Mouse (Mus musculus): ENCODE data around the gene Kif6. TPM values are rescaled to one million over a fixed set of nuclear protein-coding genes. Genes with fewer than 3 reads are reported as not detected.

Gene Kif6
- polyA plus RNA-seq, 1 experiment from 2014 or later: 2.5 TPM

DNA sequence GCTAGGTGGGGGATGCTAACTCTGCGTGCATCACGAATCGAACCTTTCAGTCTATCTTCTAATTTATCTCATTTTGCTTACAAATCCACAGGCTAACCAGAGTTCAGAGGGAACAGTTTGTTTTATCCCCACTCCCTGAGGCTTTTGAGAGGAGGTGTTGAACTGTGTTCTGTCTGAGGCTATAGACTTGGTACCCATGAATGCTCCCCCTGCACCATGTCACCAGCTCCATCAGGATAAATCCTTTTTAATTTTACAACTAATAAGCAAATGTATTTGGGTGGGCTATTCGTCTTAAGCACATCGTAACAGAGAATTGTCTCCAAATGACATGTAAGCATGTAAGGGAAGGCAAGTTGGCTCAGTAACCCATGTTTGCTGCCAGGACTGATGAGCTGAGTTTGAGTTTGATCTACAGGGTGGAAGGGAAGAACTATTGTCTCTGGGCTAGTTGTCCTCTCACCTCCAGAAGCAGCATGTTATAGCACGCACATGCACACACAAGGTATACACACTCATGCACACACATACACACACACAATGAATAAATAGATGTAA, 122.4 kb downstream of the Kif6 start:
- Histone ChIP-seq H3K27ac (ENCODE audit: low read length) (no peak overlapping the region), H3K4me1 (ENCODE audit: control insufficient read depth, insufficient read depth, low read length) (no peaks in the 10 kb centered on the region), H3K36me3 (ENCODE audit: control insufficient read depth, insufficient read depth, low read length) (no peaks in the 10 kb centered on the region), H3K9ac (ENCODE audit: low read depth, low read length) (no peak overlapping the region), H3K4me3 (ENCODE audit: low read depth, low read length) (no peak overlapping the region), H3K9me3 (replicated peaks; ENCODE audit: control insufficient read depth, low read length, poor library complexity, severe bottlenecking) (no peaks in the 10 kb centered on the region), H3K4me2 (ENCODE audit: low read length) (no peak overlapping the region), H3K27me3 (ENCODE audit: control insufficient read depth, insufficient read depth, low read depth, low read length) (no peaks in the 10 kb centered on the region)
- WGBS: 94% methylated on average over 6 of the region's 6 CpGs
- no peak for ATAC-seq

- no peaks in the 10 kb centered on the region for H3K9me3 ChIP-seq (replicated peaks; ENCODE audit: control insufficient read depth, low read length, poor library complexity, severe bottlenecking)
- H3K4me3 ChIP-seq (ENCODE audit: low read depth, low read length): no peak overlapping the region
- no peak overlapping the region for H3K4me2 ChIP-seq (ENCODE audit: low read length)
- H3K4me1 ChIP-seq (ENCODE audit: control insufficient read depth, insufficient read depth, low read length): no peaks in the 10 kb centered on the region
- no peaks in the 10 kb centered on the region for H3K27me3 ChIP-seq (ENCODE audit: control insufficient read depth, insufficient read depth, low read depth, low read length)
- H3K27ac ChIP-seq (ENCODE audit: low read length): no peak overlapping the region
- WGBS: 81% methylated on average over 11 of the region's 11 CpGs
- H3K9ac ChIP-seq (ENCODE audit: low read depth, low read length): no peak overlapping the region
- H3K36me3 ChIP-seq (ENCODE audit: control insufficient read depth, insufficient read depth, low read length): no peaks in the 10 kb centered on the region
- ATAC-seq: no peak
Observed at GRCm38 (mm10) chr17:49738351-49738750, 123.4 kb downstream of the Kif6 start.

GRCm38 (mm10) chr17:49739896-49740679, 125.2 kb downstream of the Kif6 start:
- no peak overlapping the region for H3K27ac ChIP-seq (ENCODE audit: low read length)
- no peaks in the 10 kb centered on the region for H3K36me3 ChIP-seq (ENCODE audit: control insufficient read depth, insufficient read depth, low read length)
- H3K4me3 ChIP-seq (ENCODE audit: low read depth, low read length): no peak overlapping the region
- H3K4me1 ChIP-seq (ENCODE audit: control insufficient read depth, insufficient read depth, low read length): no peaks in the 10 kb centered on the region
- H3K9me3 ChIP-seq (replicated peaks; ENCODE audit: control insufficient read depth, low read length, poor library complexity, severe bottlenecking): no peaks in the 10 kb centered on the region
- no peaks in the 10 kb centered on the region for H3K27me3 ChIP-seq (ENCODE audit: control insufficient read depth, insufficient read depth, low read depth, low read length)
- no peak for ATAC-seq
- 91% methylated on average over 9 of the region's 9 CpGs for WGBS
- no peak overlapping the region for H3K4me2 ChIP-seq (ENCODE audit: low read length)
- H3K9ac ChIP-seq (ENCODE audit: low read depth, low read length): no peak overlapping the region

GRCm38 (mm10) chr17:49741172-49741571, 126.2 kb downstream of the Kif6 start:
- H3K9ac ChIP-seq (ENCODE audit: low read depth, low read length): no peak overlapping the region
- H3K4me3 ChIP-seq (ENCODE audit: low read depth, low read length): no peak overlapping the region
- no peak for ATAC-seq
- H3K36me3 ChIP-seq (ENCODE audit: control insufficient read depth, insufficient read depth, low read length): no peaks in the 10 kb centered on the region
- no peak overlapping the region for H3K27ac ChIP-seq (ENCODE audit: low read length)
- no peak overlapping the region for H3K4me2 ChIP-seq (ENCODE audit: low read length)
- no peaks in the 10 kb centered on the region for H3K9me3 ChIP-seq (replicated peaks; ENCODE audit: control insufficient read depth, low read length, poor library complexity, severe bottlenecking)
- H3K27me3 ChIP-seq (ENCODE audit: control insufficient read depth, insufficient read depth, low read depth, low read length): no peaks in the 10 kb centered on the region
- WGBS: 89% methylated on average over 4 of the region's 4 CpGs
- no peaks in the 10 kb centered on the region for H3K4me1 ChIP-seq (ENCODE audit: control insufficient read depth, insufficient read depth, low read length)

GRCm38 (mm10) chr17:49741927-49742326, 127.0 kb downstream of the Kif6 start:
- H3K4me1 ChIP-seq (ENCODE audit: control insufficient read depth, insufficient read depth, low read length): no peaks in the 10 kb centered on the region
- no peak for ATAC-seq
- no peaks in the 10 kb centered on the region for H3K36me3 ChIP-seq (ENCODE audit: control insufficient read depth, insufficient read depth, low read length)
- no peak overlapping the region for H3K4me3 ChIP-seq (ENCODE audit: low read depth, low read length)
- 81% methylated on average over 5 of the region's 5 CpGs for WGBS
- no peak overlapping the region for H3K4me2 ChIP-seq (ENCODE audit: low read length)
- H3K27ac ChIP-seq (ENCODE audit: low read length): no peak overlapping the region
- H3K27me3 ChIP-seq (ENCODE audit: control insufficient read depth, insufficient read depth, low read depth, low read length): no peaks in the 10 kb centered on the region
- 0 out of 2 replicates have a peak, but pooled peaks cover 1% of the 10 kb centered on the region for H3K9me3 ChIP-seq (replicated peaks; ENCODE audit: control insufficient read depth, low read length, poor library complexity, severe bottlenecking)
- H3K9ac ChIP-seq (ENCODE audit: low read depth, low read length): no peak overlapping the region

GRCm38 (mm10) chr17:49743580-49744463, 128.9 kb downstream of the Kif6 start:
- peak; percentile 75; the same call in 1 of the 2 replicates for ATAC-seq
- H3K4me1 ChIP-seq (ENCODE audit: control insufficient read depth, insufficient read depth, low read length): no peaks in the 10 kb centered on the region
- no peaks in the 10 kb centered on the region for H3K27me3 ChIP-seq (ENCODE audit: control insufficient read depth, insufficient read depth, low read depth, low read length)
- H3K4me2 ChIP-seq (ENCODE audit: low read length): no peak overlapping the region
- 0 out of 2 replicates have a peak, but pooled peaks cover 4% of the 10 kb centered on the region for H3K9me3 ChIP-seq (replicated peaks; ENCODE audit: control insufficient read depth, low read length, poor library complexity, severe bottlenecking)
- no peaks in the 10 kb centered on the region for H3K36me3 ChIP-seq (ENCODE audit: control insufficient read depth, insufficient read depth, low read length)
- H3K9ac ChIP-seq (ENCODE audit: low read depth, low read length): no peak overlapping the region
- 24% methylated on average over 14 of the region's 14 CpGs for WGBS
- 0 out of 2 replicates have a peak overlapping the region, but pooled peaks have one; percentile 18 for H3K27ac ChIP-seq (ENCODE audit: low read length)
- no peak overlapping the region for H3K4me3 ChIP-seq (ENCODE audit: low read depth, low read length)

- ATAC-seq: no peak
- Histone ChIP-seq H3K9ac (ENCODE audit: low read depth, low read length) (no peak overlapping the region), H3K4me1 (ENCODE audit: control insufficient read depth, insufficient read depth, low read length) (no peaks in the 10 kb centered on the region), H3K9me3 (replicated peaks; ENCODE audit: control insufficient read depth, low read length, poor library complexity, severe bottlenecking) (peaks cover 6% of the 10 kb centered on the region; the same call in 1 of the 2 replicates), H3K4me2 (ENCODE audit: low read length) (no peak overlapping the region), H3K27ac (ENCODE audit: low read length) (no peak overlapping the region), H3K27me3 (ENCODE audit: control insufficient read depth, insufficient read depth, low read depth, low read length) (no peaks in the 10 kb centered on the region), H3K36me3 (ENCODE audit: control insufficient read depth, insufficient read depth, low read length) (no peaks in the 10 kb centered on the region), H3K4me3 (ENCODE audit: low read depth, low read length) (no peak overlapping the region)
- 79% methylated on average over 6 of the region's 6 CpGs for WGBS
Observed at GRCm38 (mm10) chr17:49750889-49751324, 136.0 kb downstream of the Kif6 start.

DNA sequence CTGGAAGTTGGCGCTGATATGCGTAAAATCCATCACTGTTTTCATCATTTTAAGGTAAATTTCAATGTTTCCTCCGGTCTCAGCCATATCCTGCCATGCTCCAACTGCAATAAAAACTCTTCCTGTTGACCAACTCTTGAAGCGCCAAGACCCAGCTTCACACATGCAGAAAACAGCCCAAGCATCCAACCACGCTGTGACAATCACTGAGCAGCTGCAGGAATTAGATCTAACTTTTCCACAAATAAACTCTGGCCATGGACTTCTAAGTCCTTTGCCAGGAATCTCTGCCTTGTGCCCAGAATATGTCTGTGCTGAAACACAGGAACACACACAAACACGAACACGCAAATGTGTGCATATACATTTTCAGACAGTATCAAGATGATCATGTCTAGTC, 138.9 kb downstream of the Kif6 start:
- Histone ChIP-seq H3K9me3 (replicated peaks; ENCODE audit: control insufficient read depth, low read length, poor library complexity, severe bottlenecking) (peaks cover 2% of the 10 kb centered on the region; the same call in 1 of the 2 replicates), H3K27ac (ENCODE audit: low read length) (no peak overlapping the region), H3K36me3 (ENCODE audit: control insufficient read depth, insufficient read depth, low read length) (no peaks in the 10 kb centered on the region), H3K4me1 (ENCODE audit: control insufficient read depth, insufficient read depth, low read length) (no peaks in the 10 kb centered on the region), H3K4me3 (ENCODE audit: low read depth, low read length) (no peak overlapping the region), H3K4me2 (ENCODE audit: low read length) (no peak overlapping the region), H3K9ac (ENCODE audit: low read depth, low read length) (no peak overlapping the region), H3K27me3 (ENCODE audit: control insufficient read depth, insufficient read depth, low read depth, low read length) (no peaks in the 10 kb centered on the region)
- 95% methylated on average over 7 of the region's 7 CpGs for WGBS
- no peak for ATAC-seq

All from midbrain, embryonic 16.5 days (tissue).